Mouse (Mus musculus): ENCODE measurements around the gene Ccl25. TPM values are rescaled to one million over a fixed set of nuclear protein-coding genes. Genes with fewer than 3 reads are reported as not detected.

The Ccl25 gene
- total RNA-seq (2022), result 10 to 100 TPM in 2 of 4 experiments, 1 to 10 TPM in 2; 6.1 to 12.3 (median 10.1) TPM

DNA sequence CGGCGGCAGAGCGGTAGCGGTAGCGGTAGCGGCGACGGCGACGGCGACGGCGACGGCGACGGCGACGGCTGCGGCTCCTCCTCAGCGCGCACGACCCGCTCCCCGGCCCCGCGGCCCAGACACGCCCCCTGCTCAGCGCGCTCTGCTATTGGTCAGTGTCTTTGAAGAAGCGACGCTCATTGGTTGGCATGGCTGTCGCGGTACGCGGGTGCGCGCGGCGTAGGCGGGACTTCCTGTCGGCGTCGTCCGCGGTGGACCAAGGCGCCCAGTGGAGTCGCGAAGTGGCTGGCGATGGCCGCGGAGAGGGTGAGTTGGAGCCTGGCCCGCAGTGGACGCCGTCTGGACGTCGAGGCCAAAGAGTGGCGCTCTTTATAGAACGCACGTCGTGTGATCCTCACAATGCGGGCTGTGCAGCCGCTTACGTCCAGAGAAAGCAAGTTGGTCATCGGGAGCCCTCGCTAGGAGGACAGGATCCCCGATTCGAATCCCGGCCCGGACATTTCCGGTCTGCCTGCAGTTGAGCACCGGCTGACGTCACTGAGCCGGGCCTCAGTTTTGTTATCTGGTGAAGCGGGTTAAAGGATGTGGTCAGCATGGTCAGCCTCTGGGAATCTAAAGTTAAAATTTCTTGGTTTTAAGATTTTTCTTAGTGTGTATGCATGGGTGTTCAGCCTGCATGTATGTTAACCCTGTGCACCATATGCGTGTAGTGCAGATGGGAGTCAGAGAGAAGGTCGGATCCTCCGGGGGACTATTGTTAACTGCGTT is at the start of gene Ccl25, which contains the start of gene Elavl1:
Ccl25 (plus strand) TSS at position 228 of the 768 bp plus-strand sequence.
Elavl1 (minus strand) TSS at position 431 of the 768 bp plus-strand sequence.
- DNase-seq (ENCODE audit: low spot score in 2 of 2), result peak; percentile 95 to 96

DNA sequence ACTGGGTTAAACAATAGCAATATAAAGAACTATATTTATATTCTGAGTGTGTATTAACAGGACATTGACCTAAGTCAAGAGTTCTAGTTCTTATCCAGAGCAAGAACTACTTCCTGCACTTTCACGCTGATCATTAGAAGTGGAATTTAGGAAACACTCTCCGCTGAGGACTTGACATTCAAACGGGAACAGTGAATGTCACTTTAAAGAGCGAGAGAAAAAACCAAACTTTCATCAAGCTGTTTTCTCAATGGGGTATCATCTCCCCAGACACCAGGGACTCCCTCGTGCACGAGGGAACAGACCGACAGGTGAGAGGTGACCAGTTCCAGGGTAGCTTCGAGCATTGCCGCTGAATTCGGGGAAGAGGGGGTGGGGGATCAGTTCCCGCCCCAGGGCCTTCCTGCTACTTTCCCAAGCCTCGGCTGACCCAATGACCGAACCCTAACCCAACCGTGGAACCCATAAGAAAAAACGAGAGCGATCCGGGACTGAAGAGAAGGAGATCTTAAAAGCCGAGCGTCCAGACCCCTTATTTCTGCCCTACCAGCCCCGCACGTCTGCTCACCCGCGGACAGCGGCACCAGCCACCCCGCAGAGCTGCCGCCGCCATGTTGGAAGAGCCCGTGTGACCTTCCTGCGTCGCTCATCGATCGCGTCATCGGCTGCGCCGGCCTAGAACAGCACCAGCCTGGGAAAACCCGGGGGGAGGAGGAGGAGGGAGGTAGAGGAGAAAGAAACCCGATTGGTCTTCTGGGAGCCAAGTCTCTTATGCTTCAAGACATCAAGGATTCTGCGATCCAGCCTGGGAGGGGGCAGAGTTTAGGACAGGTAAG is 49.5 kb upstream of the Ccl25 start, which contains the start of gene Timm44:
Timm44 (minus strand) TSS at position 639 of the 836 bp plus-strand sequence.
- peak; percentile 84 to 87 for DNase-seq (ENCODE audit: low spot score in 2 of 2)

DNA sequence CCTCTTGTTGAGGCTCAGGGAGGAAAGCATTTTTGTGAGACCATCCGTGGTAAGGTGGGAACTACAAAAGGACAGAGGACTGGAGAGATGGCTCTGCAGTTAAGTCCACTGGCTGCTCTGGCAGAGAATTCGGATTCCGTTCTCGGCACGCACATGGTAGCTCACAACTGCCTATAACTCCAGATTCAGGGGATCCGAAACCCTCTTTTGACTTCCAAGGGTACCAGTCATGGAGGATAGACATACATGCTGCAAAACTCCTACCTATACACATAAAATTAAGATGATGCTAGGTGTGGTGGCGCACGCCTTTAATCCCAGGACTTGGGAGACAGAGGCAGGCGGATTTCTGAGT is 48.9 kb upstream of the Ccl25 start:
- DNase-seq (ENCODE audit: low spot score in 2 of 2), result no peak

DNA sequence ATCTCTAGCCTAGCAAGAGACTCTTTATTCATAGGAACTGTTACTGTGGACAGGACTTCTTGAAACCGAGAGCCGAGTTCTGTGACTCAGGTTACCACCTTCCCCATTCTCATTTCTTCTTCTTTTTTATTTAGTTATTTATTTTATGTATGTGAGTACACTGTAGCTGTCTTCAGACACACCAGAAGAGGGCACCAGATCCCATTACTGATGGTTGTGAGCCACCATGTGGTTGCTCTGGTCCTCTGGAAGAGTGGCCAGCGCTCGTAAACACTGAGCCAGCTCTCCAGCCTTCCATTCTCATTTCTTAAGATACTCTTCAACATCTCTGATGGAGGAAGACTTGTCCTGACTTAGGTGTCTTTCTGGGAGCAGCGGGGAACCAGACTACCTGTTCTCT is 32.3 kb upstream of the Ccl25 start:
- DNase-seq (ENCODE audit: low spot score in 2 of 2), result no peak

DNA sequence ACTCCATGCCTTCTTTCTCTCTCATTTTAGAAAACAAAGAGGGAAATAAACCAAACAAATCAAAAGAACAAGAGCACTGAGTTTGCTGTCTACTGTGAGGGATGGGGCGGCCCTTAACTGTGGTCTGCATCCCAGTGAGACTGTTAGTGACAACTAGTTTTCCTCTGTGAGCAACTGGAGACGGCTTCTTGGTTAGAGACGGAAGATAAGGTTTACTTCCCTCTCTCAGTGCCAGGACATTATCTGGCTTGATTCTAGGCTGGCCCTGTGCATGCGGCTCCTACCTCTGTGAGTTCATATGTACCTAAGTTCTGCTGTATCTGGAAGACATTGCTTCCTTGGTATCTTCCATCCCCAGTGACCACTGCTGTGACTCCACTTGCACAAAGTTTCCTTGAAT is 27.2 kb upstream of the Ccl25 start:
- no peak for DNase-seq (ENCODE audit: low spot score in 2 of 2)

DNA sequence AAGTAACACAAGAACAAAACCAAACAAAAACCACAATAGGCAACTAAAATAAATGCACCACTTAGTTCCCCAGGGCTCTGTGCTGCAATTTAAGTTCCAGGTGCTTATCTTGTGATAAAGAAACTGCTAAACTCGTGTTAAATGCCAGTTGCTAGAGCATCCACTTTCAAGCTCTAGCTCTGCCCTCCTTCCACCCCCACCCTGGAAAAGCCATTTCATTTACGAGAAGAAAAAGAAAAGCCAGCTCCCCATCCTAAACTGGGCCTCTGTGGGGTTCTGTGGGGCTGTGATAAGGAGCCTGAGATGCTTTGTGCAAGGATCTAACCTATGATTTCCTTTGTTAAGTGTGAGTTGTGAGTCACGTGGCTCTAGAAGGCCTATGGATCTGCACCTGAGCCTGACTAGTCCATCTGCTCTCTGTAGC is 20.9 kb upstream of the Ccl25 start:
- DNase-seq (ENCODE audit: low spot score in 2 of 2), result no peak

DNA sequence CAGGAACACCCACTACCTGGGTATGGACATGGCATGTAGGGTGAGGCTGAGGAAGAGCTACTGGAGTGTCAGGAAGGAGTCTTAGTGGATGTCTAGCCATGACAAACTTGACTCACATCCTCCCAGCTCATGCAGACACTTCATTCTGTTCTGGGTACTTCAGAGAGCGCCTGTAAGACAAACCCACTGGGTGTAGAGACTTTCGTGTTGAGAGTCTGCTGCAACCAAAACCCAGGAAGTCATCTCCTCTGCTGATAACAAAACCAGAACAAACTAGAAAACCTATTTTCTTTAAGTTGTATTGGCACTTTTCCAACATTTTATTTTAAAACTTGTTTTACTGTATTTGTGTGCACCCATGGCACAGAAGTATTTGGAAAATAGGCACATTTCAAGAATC is 19.2 kb upstream of the Ccl25 start:
- DNase-seq (ENCODE audit: low spot score in 2 of 2), result no peak

DNA sequence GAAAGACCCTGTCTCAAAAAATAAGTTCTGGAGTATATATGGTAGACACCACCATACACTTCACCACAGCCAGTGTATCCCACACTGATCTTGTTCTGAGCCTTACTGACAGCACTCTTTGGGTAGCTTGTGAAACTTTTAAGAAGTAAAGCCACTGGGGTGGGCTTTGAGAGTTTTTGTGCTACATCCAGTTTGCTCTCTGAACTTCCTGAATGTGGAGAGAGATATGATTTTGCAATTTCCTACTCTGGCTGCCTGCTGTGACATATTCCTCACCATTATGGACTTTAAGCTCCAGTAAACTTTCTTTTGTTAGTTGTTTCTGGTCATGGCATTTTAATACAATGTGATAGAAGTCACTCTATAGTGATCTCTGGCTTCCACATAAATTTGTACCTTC is 12.9 kb upstream of the Ccl25 start:
- no peak for DNase-seq (ENCODE audit: low spot score in 2 of 2)

DNA sequence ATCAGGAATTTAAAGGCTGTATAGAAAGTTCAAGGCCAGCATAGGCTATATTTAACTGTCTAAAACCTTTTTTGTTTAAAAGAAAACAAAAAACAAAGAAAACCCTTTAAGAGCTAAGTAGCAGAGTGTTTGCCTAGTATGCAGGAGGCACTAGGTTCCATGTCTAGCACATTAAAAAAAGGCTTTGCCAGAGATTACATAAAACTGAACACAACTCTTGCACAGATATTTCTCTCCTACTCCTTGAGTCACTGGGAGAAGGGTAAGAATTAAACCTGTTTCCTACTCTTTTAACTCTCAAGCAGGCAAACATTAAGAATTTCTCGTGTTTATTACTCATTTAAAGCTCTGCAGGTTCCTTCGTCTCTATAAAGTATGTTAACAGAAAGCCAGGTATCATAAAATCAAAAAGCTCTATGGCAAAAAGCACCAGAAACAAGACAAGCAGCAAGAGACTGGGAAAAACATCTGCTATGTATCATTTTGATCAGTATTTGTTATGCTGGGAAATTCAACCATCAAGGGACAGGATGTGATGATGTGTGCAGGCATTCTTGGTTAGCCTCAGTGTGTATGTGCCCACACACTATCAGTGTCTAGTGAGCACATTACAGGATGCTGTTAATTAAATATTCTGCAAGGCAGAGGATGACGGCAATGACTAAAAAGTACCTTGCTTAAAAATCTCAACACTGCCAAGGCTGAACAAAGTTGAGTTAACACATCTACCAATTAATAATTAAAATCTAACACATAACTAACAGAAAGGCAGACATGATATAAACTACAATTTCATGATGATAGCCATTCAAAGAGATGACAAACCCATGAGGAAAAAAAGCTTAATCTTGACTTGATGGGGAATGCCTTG is 11.5 kb upstream of the Ccl25 start:
- DNase-seq (ENCODE audit: low spot score in 2 of 2), result no peak

DNA sequence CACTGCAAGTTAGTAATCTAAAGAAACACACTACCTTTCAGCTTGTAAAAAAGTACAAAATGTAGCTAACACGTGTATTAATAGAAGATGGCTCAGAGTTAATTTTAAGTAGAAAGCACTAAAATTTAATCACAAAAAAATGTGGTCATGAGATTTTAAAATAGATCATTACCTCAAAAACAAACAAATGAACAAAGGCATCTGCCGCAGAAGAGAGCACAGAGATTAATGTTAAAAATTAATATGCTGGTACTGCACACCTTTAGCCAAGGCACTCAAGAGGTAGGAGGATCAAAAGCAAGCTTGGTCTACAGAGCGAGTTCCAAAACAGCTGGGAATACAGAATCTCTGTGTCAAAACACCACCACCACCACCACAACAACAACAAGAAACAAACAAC is 10.2 kb upstream of the Ccl25 start:
- DNase-seq (ENCODE audit: low spot score in 2 of 2), result no peak

DNA sequence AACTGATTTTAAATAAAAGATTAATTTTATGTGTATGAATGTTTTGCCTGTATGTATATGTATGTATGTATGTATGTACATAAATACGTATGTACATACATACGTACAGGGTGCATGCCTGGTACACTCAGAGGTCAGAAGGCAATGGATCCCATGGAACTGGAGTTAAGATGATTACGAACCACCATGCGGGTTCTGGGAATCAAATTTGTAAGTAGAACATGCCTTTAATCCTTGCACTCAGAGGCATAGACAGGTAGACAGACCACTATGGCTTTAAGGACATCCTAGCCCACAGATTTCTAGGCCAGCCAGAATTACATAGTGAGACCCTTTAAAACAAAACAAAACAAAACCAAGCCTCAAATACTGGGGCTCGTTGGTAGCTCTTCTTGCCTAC is 6.9 kb upstream of the Ccl25 start:
- no peak for DNase-seq (ENCODE audit: low spot score in 2 of 2)

DNA sequence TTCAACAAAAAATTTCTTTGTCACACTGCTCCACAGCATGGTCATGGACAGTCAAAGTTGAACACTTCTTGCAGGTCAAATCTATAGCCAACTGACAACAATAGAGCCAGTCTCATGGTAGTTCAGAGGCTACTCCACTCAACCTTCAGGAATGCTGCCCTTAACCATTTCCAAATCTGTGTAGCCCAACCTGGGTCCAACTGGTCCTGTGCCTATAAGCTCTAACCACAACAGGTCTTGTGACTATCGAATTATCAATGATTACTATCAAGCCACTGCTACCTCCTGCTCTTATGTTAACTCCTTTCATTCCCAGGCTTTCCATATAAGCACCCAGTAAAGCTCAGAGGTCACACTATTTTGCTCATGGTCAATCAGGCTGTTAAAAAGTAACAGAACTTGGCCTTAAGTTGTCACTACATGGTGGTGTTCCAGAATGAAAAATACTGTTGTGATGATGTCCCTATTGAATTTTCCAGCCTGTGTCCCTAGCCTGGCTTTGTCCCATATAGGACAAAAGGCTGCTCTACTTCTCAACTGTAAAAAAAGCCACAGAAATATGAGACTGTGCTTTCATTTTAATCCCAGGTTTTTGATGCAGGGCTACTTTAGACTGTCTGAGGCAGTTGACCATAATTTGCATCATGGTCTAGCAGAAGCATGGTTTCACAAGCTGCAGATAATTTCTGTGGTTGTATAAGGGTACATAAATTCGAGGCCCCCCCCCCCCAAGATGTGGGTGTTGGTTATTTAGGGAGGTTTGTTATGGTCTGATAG is 6.0 kb upstream of the Ccl25 start:
- no peak for DNase-seq (ENCODE audit: low spot score in 2 of 2)

DNA sequence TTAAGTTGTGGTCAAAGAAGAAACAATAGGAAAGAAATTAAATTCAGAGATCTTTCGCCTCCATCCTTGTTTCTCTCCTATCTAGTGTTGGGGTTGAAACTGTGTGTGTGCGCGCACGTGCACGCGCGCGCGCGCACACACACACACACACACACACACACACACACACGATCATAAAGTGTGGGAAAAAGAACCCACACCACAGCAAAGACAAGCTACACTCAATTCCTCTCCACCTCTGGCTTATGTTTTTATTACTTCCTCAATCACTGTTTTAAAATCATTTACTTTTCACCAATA is 5.5 kb upstream of the Ccl25 start:
- no peak for DNase-seq (ENCODE audit: low spot score in 2 of 2)

DNA sequence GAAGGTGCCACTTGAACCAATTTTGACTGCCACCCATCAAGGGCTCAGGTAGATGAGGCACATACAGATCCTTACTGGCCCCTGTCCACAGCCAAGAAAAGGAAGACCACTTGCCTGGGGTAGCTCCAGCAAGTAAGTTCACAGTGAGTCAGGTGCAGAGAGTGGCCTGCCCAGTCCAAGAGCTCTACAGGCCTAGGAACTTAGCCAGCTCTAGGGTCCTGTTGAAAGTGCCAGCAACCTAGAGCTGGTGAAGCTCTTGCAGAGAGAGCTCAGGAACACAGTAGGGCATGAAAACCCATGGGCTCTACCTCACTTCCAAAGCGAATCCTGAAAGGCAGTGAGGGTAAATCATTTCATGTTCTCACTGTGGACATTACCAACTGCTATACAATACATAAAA is 4.6 kb upstream of the Ccl25 start:
- DNase-seq (ENCODE audit: low spot score in 2 of 2), result no peak

DNA sequence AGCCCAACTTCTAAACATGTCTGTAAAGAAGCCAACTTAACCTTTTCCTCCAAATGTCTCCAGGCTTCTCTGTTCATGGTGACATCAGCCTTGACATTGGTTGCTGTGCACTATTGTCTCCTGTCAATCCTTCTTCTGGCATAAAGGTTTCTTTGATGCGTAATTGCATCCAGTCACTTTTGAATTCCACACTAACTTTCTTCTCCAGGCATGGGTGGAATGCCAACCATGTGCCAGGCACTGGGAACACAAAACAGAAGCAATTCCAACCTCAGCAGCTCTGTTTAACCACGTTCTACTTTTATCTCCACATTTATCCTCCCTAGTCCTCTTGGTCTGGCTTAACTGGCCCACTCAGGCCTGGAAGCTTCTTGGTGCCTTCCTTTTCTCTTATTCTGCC is 4.0 kb upstream of the Ccl25 start:
- DNase-seq (ENCODE audit: low spot score in 2 of 2), result no peak

DNA sequence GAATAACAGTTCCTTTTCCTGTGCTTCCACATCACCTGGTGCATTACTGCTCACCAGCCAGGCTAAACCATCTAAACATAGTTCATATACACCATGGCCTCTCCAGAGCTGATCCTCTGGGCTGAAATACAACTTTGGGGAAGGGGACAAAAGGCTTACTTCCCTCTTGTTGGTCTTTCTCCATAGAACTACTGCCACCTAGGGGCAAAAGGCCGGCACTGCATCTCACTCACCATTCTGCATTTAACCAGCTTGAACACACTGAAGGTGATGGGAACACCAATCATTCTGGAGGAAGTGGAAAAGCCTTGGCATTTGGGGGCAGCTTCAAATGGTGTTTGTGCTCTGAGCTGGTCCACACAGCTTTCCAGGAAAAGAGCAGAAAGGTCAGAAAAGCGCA is 2.5 kb upstream of the Ccl25 start:
- peak; percentile 68 to 70 for DNase-seq (ENCODE audit: low spot score in 2 of 2)

DNA sequence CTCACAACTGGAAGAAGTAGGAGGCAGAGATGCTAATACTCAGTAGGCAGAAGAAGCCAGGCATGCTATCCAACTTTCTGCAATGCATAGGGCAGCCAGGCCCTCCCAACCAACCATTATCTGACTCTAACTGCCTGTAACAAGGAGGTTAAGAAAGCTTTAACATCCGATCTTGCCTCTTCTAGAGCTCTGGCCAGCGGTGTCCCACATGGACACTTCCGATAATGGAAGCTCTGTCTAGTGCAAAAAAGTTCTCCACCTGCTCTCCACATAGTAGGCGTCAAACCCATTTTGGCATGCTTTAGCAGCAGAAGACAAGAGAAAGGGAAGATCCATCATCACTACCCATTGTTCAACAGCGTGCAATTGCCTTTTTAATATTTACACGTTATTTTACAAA is 1.1 kb upstream of the Ccl25 start:
- DNase-seq (ENCODE audit: low spot score in 2 of 2), result no peak

DNA sequence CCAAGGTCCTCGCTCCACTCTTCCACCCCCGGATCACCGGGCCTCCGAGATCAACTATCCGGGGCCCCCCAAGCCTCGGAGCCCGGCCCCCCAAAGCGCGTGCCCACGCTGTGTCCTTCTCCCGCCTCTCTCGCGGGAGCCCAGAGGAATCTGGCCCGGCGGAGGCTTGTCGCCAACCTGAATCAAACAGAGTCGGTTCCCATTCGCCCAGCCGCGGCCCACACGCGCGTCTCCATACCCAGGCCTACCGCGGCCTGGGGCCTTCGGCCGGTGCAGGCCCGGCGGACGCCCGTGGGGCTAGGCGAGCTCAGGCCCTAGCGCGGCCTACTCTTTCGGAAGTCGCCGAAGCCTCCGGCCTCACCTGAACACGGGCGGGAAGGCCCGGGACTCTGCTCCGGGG is 485 bp upstream of the Ccl25 start:
- DNase-seq (ENCODE audit: low spot score in 2 of 2), result peak; percentile 9 to 22

DNA sequence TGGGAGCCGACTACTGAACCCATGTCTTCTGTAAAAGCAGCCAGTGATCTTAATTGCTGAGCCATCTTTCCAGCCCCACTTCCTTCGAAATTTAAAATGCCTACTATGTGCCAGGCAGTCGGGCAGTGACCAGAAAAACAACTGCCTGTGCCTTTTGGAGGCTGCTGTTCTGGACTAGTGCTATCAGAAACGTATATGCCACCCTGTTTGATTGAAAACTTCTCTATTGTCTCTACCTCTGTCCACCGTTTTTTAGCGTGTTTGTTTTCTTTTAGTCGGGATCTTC is 684 bp downstream of the Ccl25 start:
- DNase-seq (ENCODE audit: low spot score in 2 of 2), result no peak

DNA sequence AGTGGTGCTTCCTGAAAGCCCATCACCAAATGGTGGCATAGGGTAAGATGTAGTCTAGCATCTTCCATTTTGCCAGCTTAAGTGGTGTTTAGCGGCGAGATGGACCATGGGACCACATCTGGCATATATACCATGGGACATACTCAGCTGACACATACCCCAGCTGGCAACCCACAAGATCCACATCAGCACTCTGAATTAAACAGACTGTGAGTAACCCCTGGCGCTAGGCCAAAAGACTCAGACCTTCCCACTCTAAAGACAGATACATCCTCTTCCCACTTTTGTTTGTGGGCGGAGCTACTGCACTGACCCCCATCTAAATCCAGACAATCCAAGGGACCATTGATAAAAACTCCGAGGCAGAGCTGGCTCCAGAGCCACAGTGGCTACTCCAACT is 4.0 kb downstream of the Ccl25 start:
- peak in 1 of 2 experiments; percentile 12 for DNase-seq (ENCODE audit: low spot score in 2 of 2)

DNA sequence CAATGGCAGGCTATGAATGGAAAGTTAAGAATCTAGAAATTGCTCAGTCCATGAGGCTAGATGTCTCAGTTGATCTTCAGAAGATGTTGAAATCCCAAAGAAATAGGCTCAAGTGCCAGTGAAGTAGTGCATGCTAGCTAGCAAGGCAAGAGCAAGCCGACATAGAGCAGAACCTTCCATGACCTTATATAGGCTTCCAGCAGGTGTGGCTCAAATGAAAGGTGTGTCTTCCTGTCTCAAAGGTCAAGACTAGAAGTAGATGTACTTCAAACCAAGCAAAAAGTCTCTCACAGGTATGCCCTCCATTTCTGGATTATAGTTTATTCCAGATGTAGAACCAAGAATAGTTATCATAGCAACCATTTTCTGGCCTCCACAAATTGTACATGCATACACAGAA is 9.0 kb downstream of the Ccl25 start:
- no peak for DNase-seq (ENCODE audit: low spot score in 2 of 2)

All from gastrocnemius, adult 8-10 months (tissue).